Mouse (Mus musculus): ENCODE data around the gene Dnm2.
"Not testable (repeated sequence)": the region's sequence is repeated elsewhere in the genome, so short reads cannot be mapped to it uniquely, and the experiment has no call there.

Gene Dnm2

DNA sequence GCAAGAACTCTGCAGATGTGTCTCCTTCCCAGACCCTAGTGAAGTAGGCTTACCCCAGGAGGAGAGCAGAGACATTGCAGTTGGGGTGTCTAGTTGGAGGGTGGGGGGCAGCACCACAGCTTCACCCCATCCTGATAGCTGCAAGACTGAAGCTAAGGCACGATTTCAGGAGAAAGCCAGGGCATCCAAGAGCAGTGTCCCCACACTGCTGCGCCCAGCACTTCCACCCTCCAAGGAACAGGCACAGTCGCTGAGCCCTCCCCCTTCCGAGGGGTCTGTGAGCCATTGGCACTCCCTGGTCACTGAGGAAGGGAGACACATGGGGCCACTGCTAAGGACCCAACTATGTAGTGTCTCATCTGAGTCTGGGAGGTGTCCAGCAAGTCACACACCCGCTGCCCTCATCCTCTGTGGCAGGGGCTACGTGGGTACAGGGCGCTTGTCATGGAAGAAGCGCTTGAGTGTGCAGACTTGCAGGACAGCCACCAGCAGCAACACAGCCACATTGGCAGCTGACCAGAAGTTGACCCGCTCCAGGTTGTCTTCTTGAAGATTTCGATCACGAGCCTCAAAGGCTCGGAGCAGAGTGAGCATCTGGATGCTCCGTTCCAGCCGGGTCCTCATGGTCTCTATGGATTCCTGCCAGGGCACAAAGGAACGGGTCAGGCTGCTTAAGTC lies 83.2 kb downstream of the Dnm2 start:
- DNase-seq (ENCODE audit: low spot score), result no peak

- DNase-seq (ENCODE audit: low spot score), result no peak
Measured at GRCm38 (mm10) chr9:21508871-21509404, 84.2 kb downstream of the Dnm2 start.

DNA sequence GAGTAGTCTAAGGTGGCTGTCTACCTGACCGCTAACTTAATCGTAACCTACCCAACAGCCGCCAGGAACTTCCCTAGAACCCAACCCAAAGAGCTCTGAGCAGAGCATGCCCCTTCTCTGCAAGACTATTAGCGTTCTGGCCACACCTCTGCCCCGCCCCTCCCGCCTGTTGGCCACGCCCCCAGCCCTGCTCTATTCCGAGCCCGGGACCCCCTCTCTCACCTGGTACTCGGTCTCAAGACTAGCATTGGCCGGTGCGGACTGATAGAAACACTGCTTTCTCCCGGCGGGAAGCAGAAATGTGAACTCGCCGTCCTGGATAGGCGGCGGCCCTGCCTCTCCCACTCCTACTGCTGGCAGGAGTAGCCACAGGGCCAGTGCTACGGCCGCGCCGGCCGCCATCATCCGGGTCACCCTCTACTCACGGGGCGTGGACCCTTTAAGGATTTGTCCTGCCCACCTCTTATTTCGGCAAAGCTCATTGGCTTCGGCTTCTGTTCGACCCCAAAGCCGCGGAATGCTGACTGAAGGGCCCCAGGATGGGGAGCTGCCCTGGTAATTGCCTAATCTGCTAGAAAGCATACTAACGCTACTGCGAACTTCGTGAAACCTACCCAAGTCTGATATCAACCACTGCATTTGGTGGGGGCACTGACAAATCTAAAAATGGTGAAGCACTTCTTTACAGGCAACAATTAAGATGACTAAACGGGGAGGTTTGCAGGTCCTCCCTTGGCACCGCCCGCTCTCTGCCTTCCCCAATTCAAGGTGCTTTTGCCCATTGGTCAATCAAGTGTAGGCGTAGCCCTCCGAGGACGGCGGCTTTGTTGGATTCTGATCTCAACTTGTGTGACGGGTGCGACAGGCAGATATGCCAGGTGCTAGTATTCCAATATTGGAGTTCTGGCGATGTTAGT lies 85.3 kb downstream of the Dnm2 start, which contains the start of gene Tmed1:
TSS of gene Tmed1 (minus strand) at position 481 of the 917 bp plus-strand sequence.
- DNase-seq (ENCODE audit: low spot score), result peak; percentile 97

DNA sequence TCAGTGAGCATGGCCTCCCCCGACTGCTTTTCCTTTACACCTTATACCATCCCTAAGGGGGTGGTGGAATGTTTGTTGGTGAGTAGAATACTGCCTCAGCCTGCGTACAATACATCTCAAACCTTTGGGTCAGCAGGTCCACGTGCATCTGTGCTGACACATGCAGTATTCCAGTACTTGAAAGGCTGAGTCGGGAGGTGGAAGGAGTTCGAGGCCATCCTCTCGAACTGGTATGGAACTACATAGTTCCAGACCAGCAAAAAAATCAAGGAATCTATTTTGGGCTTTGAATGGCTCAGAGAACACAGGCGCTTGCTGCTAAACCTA lies 85.9 kb downstream of the Dnm2 start:
- DNase-seq (ENCODE audit: low spot score), result no peak

GRCm38 (mm10) chr9:21511052-21511451 lies 86.3 kb downstream of the Dnm2 start:
- DNase-seq (ENCODE audit: low spot score), result no peak

GRCm38 (mm10) chr9:21513466-21513865 lies 88.8 kb downstream of the Dnm2 start:
- no peak for DNase-seq (ENCODE audit: low spot score)

DNA sequence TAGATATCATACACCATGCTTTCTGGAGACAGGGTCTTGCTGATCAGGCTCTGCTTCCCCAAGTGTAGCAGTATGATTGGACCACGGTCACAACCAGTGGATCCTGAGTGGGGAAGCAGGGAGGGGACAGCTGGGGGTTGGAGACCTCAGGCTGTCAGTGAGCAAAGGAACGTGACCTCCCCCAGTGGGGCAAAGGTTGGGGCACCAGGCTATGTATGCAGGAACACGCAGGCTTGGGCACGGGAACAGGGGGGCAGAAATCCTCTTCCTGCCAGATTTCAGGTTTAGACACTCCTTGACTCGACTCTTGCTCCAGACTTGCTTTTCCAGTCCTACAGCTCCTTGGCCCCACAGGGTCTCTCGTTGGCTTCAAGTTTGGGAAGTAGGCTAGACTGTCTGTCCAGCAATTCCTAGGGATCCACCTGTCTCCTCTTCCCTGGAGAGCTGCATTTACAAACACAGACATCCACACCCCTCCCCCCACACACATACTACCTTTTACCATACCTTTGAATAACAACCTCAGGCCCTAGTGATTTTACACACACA lies 93.3 kb downstream of the Dnm2 start:
- no peak for DNase-seq (ENCODE audit: low spot score)

GRCm38 (mm10) chr9:21518690-21519089 lies 94.0 kb downstream of the Dnm2 start:
- DNase-seq (ENCODE audit: low spot score), result not testable (repeated sequence)

DNA sequence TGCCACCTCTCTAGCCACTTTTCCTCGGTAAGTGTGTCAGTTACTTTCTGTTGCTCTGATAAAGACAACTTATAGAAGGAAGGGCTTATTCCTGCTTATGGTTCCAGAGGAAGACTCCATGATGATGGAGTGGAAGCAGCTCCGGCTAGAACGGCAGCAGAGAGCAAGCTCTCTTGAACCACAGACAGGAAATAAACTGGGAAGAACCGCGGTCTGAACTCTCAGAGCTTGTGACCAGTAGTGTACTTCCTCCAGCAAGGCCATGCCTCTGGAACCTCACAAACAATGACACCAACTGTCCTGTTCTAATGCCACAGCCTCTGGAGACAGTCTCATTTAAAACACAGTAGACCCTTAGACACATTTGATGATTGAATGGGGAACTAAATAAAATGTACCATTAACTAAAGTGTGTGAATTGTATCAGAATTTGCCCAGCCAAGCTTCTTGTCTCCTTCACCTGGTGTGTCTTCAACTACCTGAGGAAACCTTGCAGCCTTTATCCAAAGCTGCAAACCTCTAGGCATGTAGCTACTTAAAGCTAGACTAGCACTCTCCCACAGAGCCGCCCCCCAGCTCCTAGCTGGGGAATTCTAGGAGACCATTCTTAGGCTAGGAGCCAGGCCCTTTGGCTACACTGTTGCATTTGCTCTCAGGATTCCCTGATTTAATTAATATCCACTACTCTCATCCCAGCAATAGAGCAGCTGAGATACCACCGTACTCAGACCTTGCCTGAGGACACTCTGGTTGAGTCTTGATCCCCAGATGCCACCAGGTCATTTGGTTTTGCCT lies 100.6 kb downstream of the Dnm2 start:
- no peak for DNase-seq (ENCODE audit: low spot score)

DNA sequence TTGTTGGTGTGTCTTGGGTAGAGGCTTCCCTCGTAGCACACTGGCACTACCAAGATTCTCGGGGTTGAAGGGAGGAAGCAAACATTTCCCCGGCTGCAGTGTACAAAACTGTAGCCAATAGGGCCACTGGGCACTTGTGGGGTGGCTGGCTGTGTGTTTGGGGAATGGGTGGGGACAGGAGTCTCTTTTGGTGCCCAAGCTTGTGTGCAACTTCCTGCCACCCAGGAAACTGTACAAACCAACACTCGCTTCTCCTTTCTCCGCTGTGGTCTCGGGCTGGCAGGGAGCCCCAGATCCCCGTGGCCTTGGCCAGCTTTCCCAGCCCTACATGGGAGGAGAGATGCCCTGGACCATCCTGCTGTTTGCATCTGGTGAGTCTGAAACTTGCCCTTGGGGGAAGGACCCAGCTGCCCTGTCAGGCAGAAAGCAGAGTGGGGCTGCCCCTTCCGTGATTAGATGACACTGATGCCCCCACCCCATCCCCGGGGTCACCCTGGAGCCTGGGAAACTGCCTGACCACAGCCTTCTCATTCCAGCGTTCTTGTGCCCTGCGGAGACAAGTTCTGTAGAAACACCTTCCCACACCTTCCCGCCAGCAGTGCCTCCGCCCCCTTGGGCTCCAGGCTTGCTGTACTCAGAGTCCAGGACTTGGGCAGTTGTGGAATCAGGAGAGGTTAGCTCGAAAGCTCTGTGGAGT lies 101.4 kb downstream of the Dnm2 start, which contains the start of gene AB124611:
TSS of gene AB124611 (plus strand) at position 240 of the 697 bp plus-strand sequence.
- DNase-seq (ENCODE audit: low spot score), result no peak

- no peak for DNase-seq (ENCODE audit: low spot score)
Measured at GRCm38 (mm10) chr9:21526634-21526944, 101.9 kb downstream of the Dnm2 start.

- DNase-seq (ENCODE audit: low spot score), result no peak
Measured at GRCm38 (mm10) chr9:21527100-21527801, 102.5 kb downstream of the Dnm2 start.

DNA sequence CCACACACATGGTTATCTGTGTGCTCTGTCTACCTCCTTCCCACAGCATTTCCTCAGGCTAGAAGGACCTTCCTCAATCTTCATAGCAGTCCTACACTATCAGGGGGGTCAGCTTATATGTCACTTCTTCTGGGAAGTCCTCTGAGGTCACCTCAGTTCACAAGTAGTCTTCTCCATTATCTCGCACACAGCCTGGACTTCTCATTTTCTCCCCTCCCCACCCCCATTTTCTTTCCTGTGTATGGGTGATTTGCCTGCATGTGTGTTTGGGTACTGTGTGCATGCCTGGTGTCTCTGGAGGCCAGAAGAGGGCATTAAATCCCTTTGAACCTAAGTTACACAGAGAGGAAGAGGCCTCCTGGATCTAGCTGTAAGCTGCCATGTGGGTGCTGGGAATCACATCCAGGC lies 103.2 kb downstream of the Dnm2 start:
- no peak for DNase-seq (ENCODE audit: low spot score)

DNA sequence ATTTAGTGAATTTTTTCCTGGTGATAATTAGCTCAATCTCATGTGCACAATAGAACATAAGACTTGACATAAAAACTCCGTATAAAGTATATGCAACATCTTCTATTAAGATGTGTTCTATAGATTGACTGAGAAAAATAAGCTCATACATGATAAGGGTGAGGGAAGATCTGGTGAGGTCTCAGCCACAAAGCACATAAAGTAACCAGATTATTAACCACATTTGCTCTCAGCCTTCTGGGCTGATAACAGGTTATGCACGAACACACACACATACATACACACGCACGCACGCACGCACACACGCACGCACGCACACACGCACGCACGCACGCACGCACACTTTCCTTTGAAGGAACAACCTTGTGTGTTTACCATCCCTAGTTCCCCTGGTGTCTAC lies 111.8 kb downstream of the Dnm2 start:
- DNase-seq (ENCODE audit: low spot score), result no peak

- no peak for DNase-seq (ENCODE audit: low spot score)
Measured at GRCm38 (mm10) chr9:21537009-21537408, 112.3 kb downstream of the Dnm2 start.

DNA sequence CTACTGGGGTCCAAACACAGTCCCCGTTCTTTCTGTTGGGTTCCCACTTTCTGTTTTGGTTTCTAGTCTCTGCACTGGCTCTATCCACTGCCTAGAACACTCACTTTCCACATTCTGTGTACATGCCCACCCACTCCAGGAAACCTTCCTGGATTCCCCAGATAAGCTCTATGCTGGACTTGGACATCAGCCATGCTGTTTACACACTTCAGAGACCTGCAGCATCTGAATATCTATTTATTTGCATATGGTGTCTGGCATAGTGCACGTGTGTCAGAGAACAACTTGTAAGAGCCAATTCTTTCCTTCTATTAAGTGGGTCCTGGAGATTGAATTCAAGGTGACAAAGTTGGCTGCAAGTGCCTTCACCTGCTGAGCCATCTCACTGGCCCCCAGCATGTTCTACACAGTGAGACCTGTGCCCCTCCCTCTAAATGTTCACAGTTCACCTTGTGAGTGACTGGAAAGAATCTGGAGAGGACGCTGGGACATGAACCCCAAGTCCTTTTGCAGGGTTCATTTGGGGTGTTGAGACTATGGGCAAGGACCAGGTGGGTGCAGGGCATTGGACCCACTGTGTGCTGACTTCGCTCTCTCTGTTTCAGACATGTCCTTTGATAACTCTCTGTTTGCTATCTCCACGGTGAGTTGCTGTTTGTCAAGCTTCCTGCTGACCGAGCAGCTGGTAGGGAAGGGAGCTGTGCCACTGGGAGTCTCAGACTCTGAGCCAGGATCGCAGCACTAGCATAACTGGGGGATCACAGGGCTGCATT lies 115.5 kb downstream of the Dnm2 start:
- no peak for DNase-seq (ENCODE audit: low spot score)

DNA sequence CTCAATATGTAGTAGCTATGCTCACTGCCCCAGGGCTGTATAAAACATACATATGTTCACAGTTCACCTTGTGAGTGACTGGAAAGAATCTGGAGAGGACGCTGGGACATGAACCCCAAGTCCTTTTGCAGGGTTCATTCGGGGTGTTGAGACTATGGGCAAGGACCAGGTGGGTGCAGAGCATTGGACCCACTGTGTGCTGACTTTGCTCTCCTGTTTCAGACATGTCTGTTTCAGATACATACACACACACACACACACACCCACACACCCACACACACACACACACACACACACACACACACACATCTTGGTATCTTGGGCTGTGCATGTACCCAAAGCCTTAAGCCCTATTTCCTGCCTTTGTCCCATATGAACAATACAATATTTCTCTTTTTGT lies 117.3 kb downstream of the Dnm2 start:
- DNase-seq (ENCODE audit: low spot score), result not testable (repeated sequence)

DNA sequence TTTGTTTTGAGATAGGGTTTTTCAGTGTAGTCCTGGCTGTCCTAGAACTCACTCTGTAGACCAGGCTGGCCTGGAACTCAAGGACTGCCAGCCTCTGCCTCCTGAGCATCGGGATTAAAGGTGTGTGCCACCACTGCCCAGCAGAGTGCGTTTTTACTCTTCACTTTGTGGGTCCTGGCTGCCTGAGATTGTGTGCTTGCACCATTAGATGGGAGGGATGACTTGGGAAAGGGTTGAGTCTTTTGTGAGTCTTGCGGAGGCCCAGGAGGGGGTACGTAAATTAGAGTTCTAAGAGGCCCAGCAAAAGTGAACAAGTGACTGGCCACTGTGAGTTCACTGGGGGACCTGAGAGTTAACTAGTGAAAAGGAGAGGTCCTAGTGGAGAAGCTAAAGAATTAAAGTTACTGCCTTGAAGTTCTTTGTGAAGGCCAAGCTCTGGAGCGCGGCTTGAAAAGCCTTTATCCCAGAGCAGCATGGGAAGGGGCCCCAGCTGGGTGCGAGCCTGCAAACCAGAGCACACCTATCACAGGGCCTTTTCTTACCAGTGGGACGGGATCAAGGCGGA lies 120.7 kb downstream of the Dnm2 start:
- peak; percentile 83 for DNase-seq (ENCODE audit: low spot score)

DNA sequence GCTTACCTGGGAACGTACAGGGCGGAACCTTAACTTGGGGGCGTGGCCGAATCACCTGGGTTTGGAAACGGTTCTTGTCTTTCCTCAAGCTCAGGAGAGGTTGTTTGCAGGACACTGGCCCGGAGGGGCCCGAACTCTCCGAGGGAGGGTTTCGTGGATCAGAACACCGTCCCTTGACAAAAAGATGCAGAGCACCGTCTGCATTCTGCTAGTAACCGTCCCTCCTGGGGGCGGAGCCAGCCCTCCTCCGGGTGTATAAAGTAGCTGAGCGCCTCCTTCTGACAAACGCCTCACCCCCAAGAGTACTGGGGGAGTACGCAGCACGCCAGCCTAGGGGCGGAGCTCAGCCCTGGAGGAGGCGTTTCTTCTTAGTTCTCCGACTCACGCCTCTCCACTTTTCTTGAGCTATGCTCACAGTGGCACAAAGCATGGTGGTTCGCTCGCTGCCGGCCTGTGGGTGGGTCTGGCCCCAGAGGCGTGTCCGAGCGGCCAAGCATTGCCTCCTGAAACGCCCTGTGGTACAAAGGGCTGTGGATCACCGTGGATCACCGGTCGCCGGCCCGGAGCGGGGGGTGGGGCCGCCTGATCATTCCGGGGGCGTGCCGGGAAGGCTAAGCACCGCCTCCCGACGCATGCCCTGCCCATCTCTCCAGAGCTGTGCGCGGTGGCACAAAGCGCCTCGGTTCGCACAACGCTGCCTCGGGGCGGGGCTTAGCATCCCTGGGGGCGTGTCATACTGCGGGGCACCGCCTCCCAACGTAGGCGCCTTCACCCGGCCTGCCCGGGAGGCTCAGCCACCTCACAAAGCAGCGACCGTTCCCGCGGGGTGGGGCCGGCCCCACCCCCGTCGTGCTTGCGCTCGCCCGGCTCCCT lies 121.4 kb downstream of the Dnm2 start:
- DNase-seq (ENCODE audit: low spot score), result peak; percentile 99

All from embryo, embryonic 10 days (tissue).